Mouse (Mus musculus) heart, adult 18-20 months (tissue): ENCODE data around the gene Gm17018. TPM values are rescaled to one million over a fixed set of nuclear protein-coding genes. Genes with fewer than 3 reads are reported as not detected.

Experiments
- DNase-seq, 2 experiments: peaks; one replicate each; pipeline ENCODE4 v3.0.0; 2021 to 2022; ENCODE audit warnings: mixed read lengths in 1 of 2
- total RNA-seq, 2 experiments: library from RNA; stranded (reverse); gene quantifications; 2 replicates each; pipeline ENCODE4 v1.2.3; 2021

The Gm17018 gene
- total RNA-seq, 2 experiments from 2014 or later = 19.8 to 19.9 TPM

DNA sequence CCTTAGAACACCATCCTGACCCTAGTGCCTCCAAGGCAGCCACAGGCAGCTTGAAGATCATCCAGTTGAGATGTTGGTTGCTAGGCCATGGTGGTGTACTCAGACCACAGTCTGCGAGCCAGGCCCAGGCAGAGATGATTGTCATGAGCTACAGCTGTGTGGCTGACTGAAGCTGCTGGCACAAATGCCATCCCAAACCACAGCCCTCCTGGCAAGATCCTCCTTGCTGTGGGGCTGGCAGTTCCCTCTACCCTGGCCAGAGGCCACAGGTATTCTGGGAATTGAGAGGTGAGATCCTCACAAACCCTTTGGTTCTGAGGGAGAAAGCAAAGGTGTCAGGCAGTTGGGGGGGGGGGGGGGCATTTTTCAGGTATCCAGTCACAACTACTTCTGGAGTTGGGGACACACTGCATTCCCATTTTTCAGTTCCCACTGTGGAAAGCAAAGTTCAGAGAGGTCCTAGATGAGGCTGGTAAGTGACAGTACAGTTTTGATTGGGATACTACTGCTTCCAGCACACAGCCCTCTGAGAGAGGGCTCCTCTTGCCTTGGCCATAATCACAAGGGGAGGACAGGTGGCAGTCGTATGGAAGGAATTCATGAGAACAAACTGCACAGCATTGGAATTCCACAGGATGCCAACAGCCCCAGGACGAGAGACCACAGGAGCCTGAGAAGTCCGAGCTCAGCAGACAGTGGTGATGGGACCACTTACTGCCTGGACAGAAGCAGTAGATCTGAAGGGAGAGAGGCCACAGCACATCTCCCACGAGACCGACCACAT is 27.3 kb downstream of the Gm17018 start:
- peak in 1 of 2 experiments; percentile 67 for DNase-seq

DNA sequence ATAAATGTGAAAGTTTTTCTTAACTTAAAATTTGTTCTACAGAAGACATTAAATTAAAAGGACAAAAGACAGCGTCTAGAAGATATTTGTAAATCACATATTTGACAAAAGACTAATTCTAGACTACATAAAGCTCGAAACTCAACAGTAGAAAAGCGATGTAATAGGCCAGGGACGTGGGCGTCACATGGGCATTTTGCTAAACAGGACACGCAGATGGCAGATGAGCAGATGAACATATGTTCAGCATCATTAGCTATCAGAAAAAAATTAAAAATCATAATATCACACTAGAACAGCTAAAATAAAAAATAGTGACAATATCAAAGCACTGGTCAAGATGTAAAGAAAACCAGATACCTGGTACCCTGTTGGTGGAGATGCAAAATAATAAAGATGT is 29.3 kb downstream of the Gm17018 start:
- DNase-seq = no peak

DNA sequence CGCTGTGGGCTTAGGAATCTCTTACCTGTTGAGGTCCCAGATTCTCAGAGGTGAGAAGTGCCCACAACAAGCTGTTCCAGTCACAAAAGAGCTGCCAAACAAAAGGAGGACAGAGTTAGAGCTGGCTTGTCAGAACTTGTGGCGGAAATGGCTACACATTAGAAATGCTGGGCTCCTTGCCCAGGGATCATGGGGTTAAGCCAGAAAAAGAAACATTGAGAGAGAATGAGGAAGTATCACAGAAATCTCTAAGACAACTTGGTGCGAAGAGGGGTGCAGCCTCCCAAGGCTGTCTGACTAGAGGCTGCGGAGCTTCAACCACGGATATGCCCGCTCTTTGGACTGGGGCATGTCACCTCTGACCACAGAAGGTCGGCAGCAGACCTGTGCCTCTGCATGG is 31.3 kb downstream of the Gm17018 start:
- peak; percentile 86 to 88 for DNase-seq

DNA sequence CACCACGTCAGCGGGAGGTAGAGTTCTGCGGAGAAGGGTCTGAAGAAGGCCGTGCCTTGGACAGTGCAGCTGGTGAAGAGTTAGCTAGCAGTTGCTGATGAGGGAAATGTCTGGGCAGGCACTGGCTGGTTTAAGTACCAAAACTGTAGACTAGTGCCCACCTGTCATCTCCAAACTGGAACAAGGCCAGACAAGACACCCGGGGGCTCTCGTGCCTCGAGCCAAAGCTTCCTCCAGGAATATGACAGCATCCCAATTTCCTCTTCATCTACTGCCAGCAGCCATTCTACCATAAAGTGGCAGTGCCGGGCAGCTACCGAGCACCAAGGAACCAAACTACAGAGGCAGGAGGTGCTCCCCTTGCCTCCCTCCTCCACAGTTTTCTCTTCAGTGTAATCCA is 32.5 kb downstream of the Gm17018 start:
- no peak for DNase-seq

DNA sequence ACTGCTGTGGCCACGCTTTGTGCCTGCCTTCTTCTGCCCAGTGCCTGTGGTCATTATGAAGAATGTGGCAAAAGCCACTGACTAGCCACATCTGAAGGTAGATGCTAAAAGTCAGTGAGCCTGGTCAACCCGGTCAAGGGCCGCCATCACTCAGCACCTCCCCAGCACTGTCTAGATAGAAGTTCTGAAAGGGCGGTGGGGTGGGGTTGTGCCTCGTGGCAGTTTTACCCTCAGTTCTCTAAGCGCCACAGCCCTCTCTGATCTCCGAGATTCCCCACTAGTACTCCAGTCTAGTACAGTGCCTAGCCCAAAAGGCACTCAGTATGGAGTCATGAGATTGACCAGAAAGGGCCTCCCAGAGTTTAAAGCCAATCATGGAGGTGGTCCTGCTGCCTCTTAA is 33.7 kb downstream of the Gm17018 start:
- DNase-seq = no peak

DNA sequence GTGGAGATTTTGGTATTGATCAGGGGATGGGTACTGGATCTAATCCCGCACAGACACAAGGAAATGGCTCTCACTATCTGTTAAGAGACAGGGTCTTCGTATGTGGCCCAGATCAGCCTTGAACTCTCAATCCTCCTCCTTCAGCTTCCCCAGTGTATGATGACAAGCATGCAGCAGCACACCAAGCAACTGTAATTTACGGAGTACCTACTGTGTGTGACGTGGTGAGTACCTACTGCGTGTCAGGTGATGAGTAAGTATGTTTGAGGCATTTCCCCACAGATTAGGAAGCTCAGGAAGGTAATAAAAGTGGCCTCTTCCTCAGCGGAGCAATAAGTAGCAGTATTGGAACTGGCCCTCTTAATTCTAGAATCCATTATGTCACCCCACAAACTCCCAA is 35.1 kb downstream of the Gm17018 start:
- no peak for DNase-seq

DNA sequence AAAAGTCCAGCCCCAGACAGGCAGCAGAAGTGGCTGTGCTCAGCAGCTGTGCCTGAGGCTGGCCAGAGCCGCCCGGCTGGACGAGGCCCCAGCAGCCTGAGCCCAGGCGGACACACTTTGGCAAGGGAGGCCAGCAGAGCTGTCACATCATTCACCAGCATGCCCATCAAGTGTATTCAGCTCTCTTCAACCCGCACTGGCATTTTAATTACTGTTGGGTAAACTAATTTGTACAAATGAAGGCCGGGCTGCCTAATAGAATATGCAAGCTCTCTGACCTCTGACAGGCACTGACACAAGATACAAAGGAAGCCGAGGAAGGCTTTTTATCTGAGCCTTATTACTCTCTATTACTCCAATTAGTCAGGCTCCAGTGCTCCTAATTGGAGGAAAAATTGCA is 35.6 kb downstream of the Gm17018 start:
- peak in 1 of 2 experiments; percentile 67 for DNase-seq

DNA sequence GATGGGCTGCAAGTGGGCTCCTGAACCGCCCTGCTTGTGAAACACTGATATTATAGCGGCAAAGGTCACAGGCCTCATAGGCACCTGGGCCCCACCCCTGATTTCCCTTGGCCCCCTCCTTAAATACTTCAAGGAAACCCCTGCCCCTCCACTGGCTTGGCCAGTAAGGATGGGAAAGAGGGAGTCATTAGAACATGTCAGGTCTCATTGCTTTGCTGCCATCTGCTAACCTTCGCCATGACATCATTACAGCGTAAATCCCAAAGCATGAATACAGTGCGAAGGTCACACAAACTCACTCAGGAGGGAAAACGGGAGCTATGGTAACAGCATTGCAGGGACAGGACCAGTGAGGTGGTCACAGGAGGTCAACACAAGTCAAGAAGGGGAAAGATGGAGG is 36.0 kb downstream of the Gm17018 start:
- no peak for DNase-seq

DNA sequence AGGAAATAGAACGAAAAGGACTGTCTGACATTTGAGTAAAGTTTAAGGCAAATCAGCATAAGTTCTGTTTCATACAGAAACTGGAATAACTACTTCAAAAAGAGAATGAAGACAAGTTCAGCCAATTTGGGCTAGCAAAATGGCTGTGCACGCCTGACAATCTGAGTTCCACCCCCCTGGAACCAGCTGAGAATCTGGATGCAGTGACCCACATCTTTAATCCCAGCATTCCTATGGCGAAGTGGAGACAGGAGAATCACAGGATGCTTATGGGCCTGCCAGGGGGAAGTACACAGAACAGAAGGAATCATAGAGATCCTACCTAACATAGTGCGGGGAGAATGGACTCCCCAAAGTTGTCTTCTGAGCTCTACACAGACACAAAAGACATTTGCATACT is 36.7 kb downstream of the Gm17018 start:
- no peak for DNase-seq

DNA sequence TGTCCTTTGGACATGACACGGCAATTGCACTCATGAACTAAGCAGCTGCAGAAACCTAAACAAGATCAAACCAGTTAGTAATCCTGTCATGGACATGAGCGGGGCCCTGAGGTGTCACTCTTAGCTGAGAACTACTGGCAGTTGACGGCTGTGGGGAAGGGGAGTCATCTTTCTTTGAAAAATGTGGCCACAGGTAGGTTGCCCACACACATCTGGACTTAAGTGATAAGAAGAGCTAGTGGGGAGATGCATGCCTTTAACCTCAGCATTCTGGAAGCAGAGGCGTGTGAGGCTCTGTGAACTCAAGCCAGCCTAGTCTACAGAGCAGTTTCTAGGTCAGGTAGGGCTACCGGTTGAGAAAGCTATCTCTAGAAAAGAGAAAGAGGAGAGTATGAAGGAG is 42.2 kb downstream of the Gm17018 start:
- no peak for DNase-seq

DNA sequence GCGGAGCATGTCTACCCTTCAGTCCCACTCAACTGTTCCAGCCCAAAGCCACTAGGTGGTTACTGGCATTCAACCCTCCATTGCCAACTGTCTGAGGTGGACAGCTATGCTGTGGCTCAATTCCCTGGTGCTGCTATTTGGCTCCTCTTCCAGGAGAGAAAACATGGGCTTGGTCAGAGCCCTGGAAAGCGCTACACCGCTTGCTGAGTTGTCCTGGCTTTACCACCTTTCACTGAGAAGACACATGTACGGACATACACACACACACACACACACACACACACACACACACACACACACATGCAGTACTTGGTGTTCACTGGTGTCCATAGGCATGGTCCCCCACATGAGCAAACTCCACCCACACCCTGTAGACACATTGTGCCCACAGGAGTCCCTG is 46.3 kb downstream of the Gm17018 start:
- no peak for DNase-seq

DNA sequence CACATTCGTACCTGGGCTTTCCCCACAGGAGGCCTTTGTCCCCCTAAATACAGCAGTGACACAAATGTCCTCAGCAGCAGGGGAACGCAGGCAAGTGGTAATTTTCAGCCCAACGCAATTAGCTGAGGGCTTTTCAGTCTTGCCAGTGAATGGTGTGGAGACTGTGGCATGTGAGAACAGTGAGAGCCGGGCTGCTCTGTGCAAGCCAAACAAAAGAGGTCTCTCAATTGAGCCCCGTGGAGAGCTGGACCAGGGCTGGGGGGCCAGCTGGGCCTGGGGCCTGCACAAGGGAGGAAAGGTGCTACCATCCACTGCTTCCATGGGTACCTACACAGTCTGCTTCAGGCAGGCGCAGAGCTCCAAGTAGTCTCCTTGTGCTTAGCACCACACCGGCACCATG is 47.1 kb downstream of the Gm17018 start:
- no peak for DNase-seq

DNA sequence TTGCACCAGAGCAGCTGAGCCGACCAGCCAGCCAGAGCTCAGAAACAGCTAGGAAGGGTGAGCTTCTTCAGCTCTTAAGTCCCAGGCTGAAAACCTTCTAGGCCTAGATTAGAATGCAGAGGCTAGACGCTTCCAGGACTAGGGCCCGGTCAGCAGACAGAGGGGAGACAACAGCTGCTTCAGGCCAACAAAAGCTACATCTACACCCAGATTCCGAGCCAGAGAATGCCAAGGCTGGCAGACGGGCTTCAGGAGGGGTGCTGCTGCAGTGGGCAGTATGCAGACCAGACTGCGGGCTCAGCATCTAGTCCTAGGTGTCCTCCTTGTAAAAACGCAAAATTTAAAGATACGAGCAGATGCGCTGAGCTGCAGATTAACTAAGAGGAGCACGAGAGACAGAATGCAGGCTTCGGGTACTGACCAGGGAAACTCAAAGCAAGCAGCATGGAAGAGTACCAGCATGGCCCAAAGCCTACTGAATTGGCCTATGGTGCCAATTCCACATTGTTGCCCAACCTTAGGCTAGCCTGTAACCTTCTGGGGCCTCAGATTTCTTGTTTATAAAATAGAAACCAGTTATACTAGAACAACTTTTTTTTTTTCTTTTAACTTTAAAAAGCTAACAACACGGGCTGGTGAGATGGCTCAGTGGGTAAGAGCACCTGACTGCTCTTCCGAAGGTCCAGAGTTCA is 48.4 kb downstream of the Gm17018 start:
- DNase-seq = no peak

DNA sequence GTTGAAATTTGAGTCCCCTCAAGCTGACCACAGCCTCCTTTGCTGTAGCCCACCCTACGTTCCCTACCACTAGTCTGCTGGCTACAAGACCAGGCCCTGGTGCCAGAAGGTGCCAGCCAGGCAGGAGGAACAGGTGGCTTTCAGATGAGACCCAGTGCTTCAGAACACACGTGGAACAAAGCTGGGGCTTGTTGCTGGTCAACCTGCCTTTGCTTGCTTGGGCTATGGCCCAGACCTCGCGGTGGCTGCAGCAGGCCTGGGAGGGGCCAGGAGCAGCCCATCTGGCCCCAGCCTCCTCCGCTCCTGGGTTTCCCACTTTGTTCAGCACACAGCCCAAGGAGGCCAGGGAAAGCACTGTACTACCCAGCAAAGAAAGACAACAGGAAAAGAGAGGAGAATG is 50.4 kb downstream of the Gm17018 start:
- no peak for DNase-seq

DNA sequence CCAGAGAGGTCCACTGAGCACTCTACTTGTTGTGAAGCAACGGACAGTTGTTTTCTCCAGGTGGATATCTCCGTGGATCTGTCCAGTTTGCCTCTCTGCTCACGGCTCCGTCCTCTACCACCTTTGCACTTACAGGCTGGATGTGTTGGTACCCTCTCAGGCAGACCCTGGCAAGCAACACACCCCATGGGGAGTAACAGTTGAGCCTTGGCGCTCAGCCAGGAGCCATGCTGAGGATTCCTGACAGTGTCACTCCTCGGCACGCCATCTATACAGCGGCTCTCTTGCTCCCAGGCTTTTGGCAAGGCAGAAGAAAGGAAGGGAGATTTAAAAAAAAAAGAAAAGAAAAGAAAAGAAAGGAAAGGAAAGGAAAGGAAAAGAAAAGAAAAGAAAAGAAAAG is 54.0 kb downstream of the Gm17018 start:
- no peak for DNase-seq

DNA sequence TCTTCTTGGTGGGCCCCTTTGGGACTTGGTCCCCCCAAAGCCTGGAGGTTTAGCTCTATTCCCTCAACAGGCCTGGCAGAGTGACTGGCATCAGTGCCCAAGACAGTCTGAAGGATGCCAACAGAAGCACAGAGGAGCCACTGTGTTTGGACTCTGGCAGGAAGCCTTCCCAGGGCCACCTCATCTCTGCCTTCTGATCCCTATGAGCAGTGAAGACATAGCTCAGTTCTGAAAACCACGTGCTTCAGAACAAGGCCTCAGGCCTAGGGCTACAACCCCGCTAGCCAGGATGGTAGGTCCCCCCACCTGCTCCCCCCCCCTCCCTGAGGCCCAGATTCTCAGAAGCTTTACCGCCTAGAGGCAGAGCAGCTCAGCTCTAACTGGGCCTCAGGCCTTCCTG is 54.5 kb downstream of the Gm17018 start:
- no peak for DNase-seq

DNA sequence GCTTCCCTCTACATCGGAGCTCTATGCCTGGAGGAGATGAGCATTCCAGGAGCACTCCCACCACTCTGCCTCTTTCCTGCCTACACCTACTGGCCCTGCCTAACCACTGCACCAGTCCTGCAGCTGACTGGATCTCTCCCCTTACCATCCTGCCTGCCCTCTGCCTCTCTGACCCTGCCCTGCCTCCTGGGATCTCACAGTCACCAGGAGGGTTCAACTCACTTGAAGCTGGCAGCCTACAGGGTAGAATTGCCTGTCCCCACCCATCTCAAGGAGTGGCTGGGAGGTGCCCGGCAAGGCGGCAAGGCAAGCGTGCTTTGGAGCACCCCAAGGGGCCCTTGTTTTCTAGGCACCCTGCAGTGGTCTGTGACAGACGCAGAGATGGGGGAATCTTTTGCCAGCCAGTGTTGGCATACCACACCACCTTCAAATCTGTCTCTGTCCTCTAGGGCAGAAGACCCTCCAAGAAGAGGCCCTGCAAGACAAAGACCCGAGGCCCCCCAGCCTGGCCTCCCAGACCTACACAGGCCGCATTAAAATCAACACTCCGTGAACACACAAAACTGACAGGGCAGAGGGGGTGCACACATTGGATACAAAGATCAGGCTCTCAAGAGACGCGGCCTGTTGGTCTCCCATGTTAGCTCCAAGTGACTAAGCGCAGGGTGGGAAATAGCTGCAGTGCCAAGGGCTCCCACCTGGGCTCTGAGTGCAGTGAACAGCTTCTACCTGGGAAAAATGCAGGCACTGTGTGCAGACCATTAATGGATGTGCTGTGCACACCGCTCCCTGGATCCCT is 55.2 kb downstream of the Gm17018 start:
- DNase-seq = no peak

DNA sequence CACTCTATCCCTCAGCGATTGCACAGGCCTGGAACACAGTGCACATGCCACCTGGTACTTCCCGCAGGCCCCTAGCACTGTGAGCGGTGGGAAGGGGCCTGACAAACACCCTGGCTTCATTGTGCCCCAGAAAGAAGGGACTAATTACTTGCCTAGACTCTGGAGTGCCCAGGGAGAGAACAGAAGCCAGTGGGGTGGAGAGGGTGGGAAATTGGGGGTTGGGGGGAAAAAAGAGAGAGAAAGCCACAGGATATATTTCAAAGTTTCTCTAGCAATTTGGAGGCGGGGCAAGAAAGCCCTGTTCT is 55.8 kb downstream of the Gm17018 start:
- no peak for DNase-seq

DNA sequence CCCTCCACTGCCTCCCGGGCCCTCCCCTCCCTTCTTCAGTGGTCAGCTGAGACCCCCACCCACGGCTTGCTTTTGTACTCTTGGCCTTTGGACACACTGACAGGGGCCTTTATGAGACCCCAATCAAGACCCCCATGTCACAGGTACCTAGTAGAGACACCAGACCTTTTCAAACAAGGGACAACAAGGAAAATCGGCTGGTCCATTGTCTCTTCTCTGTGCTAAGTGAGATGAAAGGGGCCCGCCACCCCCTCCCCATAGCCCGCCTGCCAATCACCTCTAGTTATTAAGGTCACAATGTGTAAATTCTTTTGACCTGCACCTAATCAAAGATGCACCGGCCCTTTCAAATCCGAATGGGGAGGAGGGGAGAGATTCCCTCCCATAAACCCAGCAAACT is 56.3 kb downstream of the Gm17018 start:
- no peak for DNase-seq

DNA sequence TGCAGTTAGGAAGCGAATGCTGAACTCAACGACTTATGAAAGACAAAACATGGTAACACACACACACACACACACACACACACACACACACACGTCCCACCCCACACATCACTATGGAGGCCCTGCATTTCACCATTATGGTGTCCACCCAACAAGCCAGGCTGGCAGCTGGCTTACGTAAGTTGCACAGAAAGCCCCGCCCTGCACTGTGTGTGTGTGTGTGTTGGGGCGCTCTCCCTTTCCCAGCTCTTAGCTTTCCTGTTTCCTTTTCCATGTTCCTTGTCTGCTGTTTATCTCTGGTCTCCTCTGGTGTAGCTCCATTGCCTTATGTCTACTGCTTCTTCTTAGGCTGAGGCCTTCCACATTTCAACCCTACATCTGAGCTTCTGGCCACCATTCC is 57.8 kb downstream of the Gm17018 start:
- no peak for DNase-seq

DNA sequence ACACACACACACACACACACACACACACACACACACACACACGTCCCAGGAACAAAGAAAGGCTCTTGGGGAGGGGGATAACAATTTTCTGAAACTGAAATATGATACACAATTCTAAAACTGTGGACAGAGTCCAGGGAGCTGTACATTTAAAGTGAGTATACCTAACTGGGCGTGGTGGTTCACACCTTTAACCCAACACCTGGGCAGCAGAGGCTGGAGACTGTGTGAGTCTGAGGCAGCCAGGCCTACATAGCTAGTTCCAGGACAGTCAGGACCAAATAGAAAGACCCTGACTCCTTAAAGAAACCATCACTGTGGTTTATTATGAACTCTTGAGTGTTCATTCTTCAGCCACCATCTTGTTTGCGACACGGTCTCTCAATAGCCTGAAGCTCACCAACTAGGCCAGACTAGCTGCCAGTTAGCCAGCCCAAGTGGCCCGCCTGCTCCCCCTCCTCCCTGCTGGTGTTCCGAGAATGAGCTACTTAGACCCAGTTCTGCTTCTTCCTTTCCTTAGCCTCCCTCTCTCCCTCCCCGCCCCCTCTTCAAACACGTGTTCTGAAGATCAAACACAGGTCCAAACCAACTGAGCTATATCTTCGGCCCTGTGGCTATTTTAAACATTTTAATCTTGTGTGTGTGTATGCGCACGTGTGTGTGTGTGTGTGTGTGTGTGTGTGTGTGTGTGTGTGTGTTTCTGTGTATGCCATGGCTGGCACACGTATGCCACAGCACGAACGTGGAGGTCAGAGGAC is 59.5 kb downstream of the Gm17018 start:
- no peak for DNase-seq

DNA sequence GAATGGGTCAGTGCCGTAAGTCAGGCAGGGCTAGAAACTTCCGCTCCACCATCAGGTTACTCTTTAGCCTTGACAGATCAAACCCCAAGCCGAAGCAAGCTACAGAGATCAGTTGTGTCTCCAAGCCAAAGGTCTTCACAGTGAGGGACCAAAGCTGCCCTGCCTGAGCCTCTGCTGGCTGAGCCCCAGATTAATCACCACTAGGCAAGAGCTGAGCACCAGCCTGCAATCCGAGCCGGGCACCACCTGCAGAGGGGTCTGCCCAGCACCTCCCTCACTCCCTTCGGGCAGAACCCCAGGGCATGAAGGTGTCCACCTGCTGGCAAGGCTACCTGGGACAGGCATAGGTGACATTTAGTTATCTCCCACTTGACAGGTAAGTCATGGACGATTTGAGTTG is 60.6 kb downstream of the Gm17018 start:
- no peak for DNase-seq

DNA sequence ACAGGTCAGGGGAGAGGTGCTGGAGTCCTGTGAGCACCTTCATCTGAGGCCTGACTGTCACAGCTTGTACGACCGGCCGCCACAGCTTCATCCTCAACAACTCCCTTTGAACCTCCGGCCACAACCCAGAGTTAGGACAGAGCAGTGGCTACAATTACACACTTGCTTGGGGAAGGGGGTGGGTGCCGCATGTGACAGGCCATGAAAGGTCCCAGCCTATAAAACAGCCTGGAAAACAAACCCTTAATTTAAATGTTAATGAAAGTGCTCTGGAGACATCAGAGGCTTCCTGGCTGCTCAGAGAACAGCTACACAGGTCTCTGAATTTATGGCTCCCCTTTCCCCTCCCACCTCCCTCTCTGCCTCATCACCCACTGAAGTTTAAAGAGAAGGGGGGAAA is 61.7 kb downstream of the Gm17018 start:
- DNase-seq = no peak
